Mouse (Mus musculus) intestine, postnatal 0 days (tissue): ENCODE measurements at regions not wholly inside any gene's neighbourhood (a gene's known extent, or its start where the extent isn't known, plus 50 kb on each side); places are given as distances from the start of the nearest gene placed in this dataset.

ENCODE experiments used
- ATAC-seq: fragments of 200-750 bp; cut with Nextera tagmentation; 2 replicates; pipeline ENCODE4 v1.8.0; 2017; ENCODE audit warnings: mild to moderate bottlenecking, moderate TSS enrichment, moderate library complexity
- H3K27ac ChIP-seq: fragments of 300-500 bp; sonication (generic); 2 replicates; pipeline ENCODE4 v1.5.1; 2014; ENCODE audit warnings: mild to moderate bottlenecking, low read depth, low read length, moderate library complexity
- H3K27me3 ChIP-seq: fragments of 300-500 bp; sonication (generic); replicated peaks from 2 replicates; pipeline ENCODE4 v1.6.1; 2014; ENCODE audit warnings: low read length, mixed read lengths; ENCODE audit not compliant: control insufficient read depth, insufficient read depth
- H3K36me3 ChIP-seq: fragments of 300-500 bp; sonication (generic); 2 replicates; pipeline ENCODE4 v1.6.1; 2014; ENCODE audit warnings: mild to moderate bottlenecking, moderate library complexity; ENCODE audit not compliant: control insufficient read depth, insufficient read depth
- H3K4me1 ChIP-seq: fragments of 300-500 bp; sonication (generic); replicated peaks from 2 replicates; pipeline ENCODE4 v1.6.1; 2014; ENCODE audit warnings: antibody characterized with exemption, low read length, mixed read lengths; ENCODE audit not compliant: control insufficient read depth, insufficient read depth
- H3K4me2 ChIP-seq: fragments of 300-500 bp; sonication (generic); replicated peaks from 2 replicates; pipeline ENCODE4 v1.6.1; 2014; ENCODE audit warnings: low read depth, mild to moderate bottlenecking, moderate library complexity
- H3K4me3 ChIP-seq: fragments of 300-500 bp; sonication (generic); 2 replicates; pipeline ENCODE4 v1.5.1; 2014; ENCODE audit warnings: low read depth, low read length
- H3K9ac ChIP-seq: fragments of 300-500 bp; sonication (generic); 2 replicates; pipeline ENCODE4 v1.6.1; 2014; ENCODE audit warnings: mild to moderate bottlenecking, low read depth, low read length
- H3K9me3 ChIP-seq: fragments of 300-500 bp; sonication (generic); 2 replicates; pipeline ENCODE4 v1.6.1; 2016; ENCODE audit warnings: mixed run types; ENCODE audit not compliant: control insufficient read depth
- CTCF ChIP-seq: sonication (generic); IDR thresholded peaks from 2 replicates; pipeline ENCODE4 v1.5.1; 2016; ENCODE audit warnings: low read depth, mild to moderate bottlenecking, control low read depth, antibody characterized with exemption, moderate library complexity
- WGBS: fragments of 180-500 bp; shearing (Covaris S2); extraction: QIAGEN DNeasy Blood & Tissue Kit; methylation state at CpG from one replicate; pipeline ENCODE4 v1.1.7; 2014; 5-methylcytosine and 5-hydroxymethylcytosine counted together

DNA sequence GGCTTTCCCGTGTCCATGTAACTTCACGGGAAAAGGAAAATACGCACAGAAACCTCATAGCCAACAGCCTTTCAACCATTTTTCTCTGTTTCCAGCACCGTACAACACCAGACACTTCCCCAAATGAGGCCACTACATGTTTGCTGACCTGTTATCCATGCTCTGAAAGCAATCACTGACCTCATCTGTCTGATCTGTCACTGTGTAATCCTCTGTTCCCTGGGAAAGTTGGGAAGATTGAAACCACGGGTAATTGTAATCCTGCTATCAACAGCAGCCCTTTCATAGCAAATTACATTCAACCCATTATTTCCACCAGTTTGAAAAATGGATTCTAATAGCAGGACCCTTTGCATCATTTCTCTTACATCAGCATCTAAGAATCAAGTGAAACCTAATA, 2798.2 kb upstream of the 5930422O12Rik start:
- no peaks in the 10 kb centered on the region for H3K36me3 ChIP-seq
- ATAC-seq: no peak
- WGBS: 58% methylated on average over 5 of the region's 5 CpGs

DNA sequence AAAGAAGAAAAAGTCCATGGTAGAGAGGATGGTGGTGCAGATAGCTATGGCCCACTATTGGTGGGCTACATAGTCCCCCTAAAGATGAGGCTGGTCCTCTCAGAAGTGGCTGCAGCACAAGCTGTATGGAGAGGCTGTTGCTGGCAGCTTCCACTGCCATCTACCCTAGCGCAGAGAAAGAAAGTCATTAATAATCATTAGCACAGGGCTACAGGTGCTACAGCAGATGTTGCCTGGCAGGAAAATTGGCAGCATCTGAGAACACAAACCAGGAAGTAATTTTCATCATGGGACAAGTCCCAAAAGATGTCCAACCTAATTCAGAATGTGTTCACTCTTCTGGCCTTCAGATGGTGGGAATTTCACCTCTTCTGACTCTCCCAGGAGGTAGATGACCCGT, 2791.7 kb upstream of the 5930422O12Rik start:
- no peak for ATAC-seq
- 68% methylated on average over 2 of the region's 2 CpGs for WGBS
- no peak overlapping the region for H3K9ac ChIP-seq
- H3K36me3 ChIP-seq: no peaks in the 10 kb centered on the region
- no peaks in the 10 kb centered on the region for H3K27me3 ChIP-seq
- TF ChIP-seq CTCF: no peak
- H3K4me3 ChIP-seq: no peak overlapping the region
- no peak overlapping the region for H3K4me2 ChIP-seq
- no peak overlapping the region for H3K27ac ChIP-seq
- no peaks in the 10 kb centered on the region for H3K4me1 ChIP-seq
- H3K9me3 ChIP-seq: no peaks in the 10 kb centered on the region

More for the DNA sequence above, 2798.2 kb upstream of the 5930422O12Rik start:
- no peak overlapping the region for H3K9ac ChIP-seq
- H3K27me3 ChIP-seq: no peaks in the 10 kb centered on the region
- no peak overlapping the region for H3K4me3 ChIP-seq
- H3K27ac ChIP-seq: no peak overlapping the region
- no peak for TF ChIP-seq CTCF
- H3K4me2 ChIP-seq: no peak overlapping the region
- H3K4me1 ChIP-seq: no peaks in the 10 kb centered on the region
- no peaks in the 10 kb centered on the region for H3K9me3 ChIP-seq

DNA sequence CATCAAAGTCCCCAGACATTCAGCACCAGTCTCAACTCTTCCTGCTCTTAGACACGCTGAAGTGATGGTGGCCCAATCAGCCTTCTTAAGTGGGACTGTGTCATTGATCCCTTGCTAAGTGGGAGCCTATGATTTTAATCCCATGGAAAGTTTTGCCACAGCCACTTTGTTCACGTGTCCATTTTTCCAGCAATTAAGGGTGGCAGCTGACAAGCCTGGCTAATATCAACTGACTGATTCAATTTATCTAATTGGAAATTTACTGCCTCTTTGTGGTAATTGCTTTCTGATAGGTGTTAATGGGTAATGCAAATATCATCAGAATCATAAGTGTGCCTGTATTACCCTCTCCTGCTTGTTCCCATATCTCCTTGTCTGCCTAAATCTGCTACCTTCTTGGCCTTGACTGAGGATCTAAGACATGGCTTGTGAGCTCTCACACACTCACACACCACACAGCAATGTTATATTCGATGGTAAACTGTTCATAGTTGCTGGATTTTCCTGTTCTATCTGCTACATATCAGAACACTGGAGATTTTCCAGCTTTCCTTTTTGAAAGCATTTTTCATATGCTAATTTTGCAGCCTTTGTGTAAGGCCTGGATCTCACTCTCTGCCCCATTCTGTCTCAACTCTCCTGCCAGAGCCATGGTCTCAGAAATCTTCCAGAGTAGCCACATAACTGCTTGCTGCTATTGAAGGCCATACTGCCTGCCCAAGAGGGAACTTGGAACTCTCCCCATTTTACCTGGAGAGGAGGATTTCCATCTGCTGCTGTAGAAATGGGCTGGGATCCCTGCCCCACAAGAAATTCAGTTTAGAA, 2785.4 kb upstream of the 5930422O12Rik start:
- H3K27ac ChIP-seq: no peak overlapping the region
- H3K9ac ChIP-seq: no peak overlapping the region
- 63% methylated on average over 3 of the region's 3 CpGs for WGBS
- no peak overlapping the region for H3K4me3 ChIP-seq
- no peak overlapping the region for H3K4me2 ChIP-seq
- TF ChIP-seq CTCF: no peak
- ATAC-seq: no peak
- H3K36me3 ChIP-seq: no peaks in the 10 kb centered on the region
- no peaks in the 10 kb centered on the region for H3K27me3 ChIP-seq
- H3K9me3 ChIP-seq: no peaks in the 10 kb centered on the region
- no peaks in the 10 kb centered on the region for H3K4me1 ChIP-seq

DNA sequence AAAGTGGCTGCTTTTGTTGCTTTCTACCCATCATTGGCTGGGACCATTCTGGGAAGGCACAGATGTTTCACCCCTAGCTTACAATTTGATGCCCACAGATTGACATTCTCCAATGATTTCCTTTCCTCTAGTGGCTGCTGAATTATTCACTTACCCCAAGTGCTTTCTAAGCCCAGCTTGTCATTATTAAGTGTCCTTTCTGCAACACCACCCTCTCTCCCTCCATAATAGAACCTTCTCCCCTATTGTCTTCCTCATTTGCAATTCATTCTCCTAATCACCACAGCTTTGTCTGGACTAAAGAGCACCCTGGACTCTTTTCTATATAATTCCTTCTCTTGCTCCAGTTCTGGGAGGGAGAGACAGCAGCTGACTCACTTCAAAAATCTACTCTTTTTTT, 2780.0 kb upstream of the 5930422O12Rik start:
- no peak for TF ChIP-seq CTCF
- Histone ChIP-seq H3K27me3 (no peaks in the 10 kb centered on the region), H3K9ac (no peak overlapping the region), H3K4me1 (no peaks in the 10 kb centered on the region), H3K9me3 (no peaks in the 10 kb centered on the region), H3K4me3 (no peak overlapping the region), H3K27ac (no peak overlapping the region), H3K36me3 (no peaks in the 10 kb centered on the region), H3K4me2 (no peak overlapping the region)
- no peak for ATAC-seq

DNA sequence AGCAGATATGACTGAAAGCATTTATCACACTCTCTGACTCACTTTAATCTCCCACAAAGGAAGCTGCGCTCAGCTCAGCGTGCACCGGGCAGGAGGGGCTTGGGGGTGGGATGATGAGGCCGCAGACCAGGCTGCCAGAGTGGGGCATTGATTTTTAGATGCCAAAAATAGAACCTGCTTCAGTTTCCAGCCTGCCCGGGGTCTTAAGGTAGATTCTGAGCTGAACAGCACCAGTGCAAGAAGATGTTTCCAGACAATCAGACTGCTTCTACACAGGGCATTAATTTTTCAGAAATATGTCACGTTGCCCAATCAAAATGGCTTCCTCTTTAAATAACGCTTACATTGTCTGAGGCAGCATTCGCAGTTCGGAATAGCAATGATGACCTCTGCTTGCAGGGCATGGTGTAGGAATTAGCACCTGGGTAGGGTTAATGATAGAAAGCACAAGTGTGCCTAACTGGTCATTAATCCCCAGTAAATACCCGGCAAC, 2772.7 kb upstream of the 5930422O12Rik start:
- Histone ChIP-seq H3K27me3 (no peaks in the 10 kb centered on the region), H3K4me3 (no peak overlapping the region), H3K9ac (no peak overlapping the region), H3K27ac (no peak overlapping the region), H3K9me3 (no peaks in the 10 kb centered on the region), H3K4me1 (no peaks in the 10 kb centered on the region), H3K36me3 (no peaks in the 10 kb centered on the region), H3K4me2 (no peak overlapping the region)
- ATAC-seq: no peak
- WGBS: 61% methylated on average over 10 of the region's 10 CpGs
- TF ChIP-seq CTCF: no peak

DNA sequence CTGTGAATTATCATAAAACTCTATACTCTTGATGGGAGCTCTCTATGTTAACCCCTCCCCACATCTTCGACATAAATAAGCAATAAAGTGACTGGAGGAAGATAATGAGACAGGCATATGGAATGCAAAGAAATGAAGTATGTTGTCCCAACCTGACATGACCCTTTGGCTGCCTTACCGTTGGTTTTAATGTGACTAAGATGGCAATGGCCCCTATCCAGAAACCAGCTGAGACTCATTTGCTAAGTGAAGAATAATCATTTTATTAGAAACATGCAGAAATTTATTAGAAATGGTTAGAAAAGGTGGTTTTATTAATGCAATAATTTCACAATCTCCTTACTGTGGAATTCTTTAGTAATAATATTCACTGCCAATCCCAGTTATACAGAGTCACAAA, 2767.2 kb upstream of the 5930422O12Rik start:
- no peak overlapping the region for H3K4me2 ChIP-seq
- no peak overlapping the region for H3K4me3 ChIP-seq
- H3K27me3 ChIP-seq: no peaks in the 10 kb centered on the region
- no peaks in the 10 kb centered on the region for H3K36me3 ChIP-seq
- H3K4me1 ChIP-seq: no peaks in the 10 kb centered on the region
- no peak overlapping the region for H3K27ac ChIP-seq
- no peak overlapping the region for H3K9ac ChIP-seq
- no peak for ATAC-seq
- H3K9me3 ChIP-seq: no peaks in the 10 kb centered on the region
- TF ChIP-seq CTCF: no peak
- WGBS: 53% methylated on average over 2 of the region's 2 CpGs
